Mouse (Mus musculus): Measurements from ENCODE around the gene Rps6kb2.
A peak's percentile ranks its signal among the peaks of the same experiment; 100 is the strongest.

Gene Rps6kb2

DNA sequence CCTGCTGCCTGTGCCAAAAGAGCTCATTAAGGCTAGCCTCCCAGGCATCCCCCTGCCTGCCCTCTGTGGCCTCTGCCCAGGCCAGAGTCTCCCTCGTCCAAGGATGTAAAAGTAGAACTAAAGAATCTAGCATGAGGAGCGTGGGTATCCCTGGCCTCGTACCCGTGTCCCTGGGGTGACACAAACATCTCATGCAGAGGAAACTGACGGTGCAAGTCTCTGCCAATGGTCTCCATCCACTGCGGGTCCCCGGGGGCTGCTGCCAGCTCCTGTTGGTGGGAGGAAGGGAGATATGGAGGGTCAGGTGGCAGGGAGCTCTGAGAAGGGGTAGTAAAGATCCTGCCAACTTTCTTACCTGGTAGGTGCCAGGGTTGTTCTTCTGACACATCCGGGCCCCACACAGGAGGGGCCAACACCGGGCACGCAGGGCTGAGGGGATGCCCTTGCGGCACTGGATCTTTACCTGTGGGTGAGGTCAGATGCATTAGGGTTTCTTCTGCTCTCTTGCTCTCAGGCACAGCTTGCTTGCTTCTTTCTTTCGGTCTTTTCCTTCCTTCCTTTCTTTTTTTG is 26.0 kb upstream of the Rps6kb2 start:
- DNase-seq (ENCODE audit: low spot score) = no peak

DNA sequence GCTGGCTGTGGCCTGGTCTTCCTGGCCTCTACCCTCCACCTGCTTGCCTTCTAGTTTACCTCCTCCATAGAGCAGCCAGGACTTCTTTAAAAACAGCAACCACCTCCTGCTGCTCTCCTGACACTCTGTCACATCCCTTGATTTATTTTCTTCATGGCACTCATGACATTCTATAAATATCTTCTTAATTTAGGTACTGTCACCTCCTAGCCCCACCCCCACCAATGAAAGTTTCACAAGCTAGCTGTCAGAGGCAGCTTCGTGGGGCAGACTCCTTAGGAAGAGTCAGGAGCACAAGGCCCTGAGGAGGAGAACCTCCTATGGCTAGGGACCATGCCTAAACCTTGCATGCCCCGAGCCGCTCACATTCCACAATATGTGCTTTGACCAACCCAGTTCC is 24.1 kb upstream of the Rps6kb2 start:
- no peak for DNase-seq (ENCODE audit: low spot score)

DNA sequence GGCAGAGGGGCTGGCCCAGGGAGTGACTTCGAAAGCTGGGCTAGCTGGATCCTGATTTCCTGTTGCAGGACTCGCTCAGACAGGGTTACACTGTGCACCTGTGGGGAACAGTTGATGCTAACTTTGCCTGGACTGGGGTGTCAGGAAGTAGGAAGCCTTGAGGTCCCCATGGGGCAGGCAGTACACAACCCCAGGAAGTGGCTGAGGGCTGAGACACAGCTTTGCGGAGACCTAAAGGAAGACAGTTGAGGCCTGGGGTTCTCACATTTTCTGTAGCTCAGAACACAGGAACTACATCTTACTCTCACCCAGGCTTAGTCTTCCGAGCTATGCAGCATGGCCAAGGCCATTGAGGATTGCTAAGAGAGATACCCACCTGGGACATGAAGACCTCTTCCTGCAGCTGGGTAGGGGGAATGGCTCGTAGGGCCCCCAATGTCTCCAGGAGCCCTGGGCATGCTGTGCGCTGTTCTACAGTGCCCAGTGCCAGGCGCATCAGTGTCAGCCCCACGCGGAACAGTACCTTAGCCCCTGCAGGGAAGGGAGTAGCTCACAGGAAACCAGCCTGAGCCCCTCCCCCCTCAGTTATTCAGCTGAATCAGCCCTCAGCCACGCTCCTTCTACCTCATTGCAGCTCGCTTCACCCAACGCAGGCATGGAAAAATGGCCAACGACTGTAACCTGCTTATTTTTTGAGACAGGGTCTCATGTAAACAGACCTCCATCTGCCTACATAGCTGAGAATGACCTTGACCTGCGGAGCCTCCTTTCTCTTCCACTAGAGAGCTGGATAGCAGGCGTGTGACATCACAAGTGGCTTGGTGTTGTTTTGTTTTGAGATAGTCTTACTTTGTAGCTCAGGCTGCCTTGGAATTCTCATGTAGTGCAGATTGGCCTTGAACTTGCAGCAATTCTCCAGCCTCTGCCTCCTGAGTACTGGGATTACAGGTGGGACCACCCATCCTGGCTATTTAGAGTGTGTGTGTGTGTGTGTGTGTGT is 22.1 kb upstream of the Rps6kb2 start:
- no peak for DNase-seq (ENCODE audit: low spot score)

DNA sequence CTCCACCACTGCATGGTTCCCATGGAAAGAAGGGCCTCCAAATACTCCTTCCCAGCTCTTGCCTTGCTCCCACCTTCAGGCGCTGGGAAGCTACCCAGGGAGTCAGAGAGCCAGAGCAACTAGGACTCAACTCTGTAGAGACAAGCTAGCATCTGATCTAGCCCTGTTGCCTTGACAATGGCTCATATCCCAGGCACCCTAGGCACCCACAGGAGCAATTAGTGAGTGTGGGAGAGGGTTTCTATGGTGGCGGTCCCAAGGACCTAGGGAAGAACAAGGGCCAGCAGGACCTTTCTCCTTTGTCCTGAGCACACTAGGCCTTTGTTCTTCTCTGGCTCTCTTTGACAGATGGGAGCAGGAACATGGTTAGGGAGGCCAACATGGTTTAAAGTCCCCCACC is 20.5 kb upstream of the Rps6kb2 start:
- no peak for DNase-seq (ENCODE audit: low spot score)

DNA sequence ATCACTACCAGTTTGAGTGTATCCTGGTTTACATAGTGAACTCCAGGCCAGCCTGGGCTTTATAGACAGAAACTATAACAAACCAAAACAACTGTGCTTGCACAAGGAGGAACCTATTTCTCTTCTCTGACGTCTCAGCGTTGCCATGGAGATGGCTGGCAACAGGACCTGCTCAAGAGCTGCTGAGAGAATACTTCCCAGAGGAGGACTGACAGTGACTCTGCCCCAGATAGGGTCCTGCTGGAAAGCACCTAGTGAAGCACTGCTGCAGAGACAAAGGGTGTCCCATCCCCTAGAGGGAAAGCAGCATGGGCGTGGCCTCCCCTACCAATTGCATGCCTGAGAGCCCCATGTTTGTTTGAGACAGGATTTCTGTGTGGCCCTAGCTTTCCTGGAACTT is 18.7 kb upstream of the Rps6kb2 start:
- DNase-seq (ENCODE audit: low spot score) = no peak

DNA sequence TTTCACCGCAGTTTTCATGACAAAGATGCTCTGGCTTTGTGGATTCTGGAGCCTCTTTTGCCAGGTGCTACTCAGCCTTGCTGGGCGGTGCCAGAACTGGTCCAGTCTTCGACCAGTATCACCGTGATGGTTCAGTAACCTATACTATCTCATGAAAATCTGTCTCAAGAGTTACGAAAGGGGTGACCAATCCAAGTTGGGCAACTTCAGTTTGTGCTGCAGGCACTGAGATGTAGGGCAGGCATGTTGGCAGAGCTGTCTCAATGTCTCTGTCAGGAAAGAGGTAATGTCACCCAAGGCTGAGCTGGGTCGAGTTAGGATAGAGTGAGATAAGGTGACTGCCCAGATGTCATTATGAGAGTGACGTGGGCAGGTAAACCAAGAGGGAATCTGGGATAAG is 17.3 kb upstream of the Rps6kb2 start:
- no peak for DNase-seq (ENCODE audit: low spot score)

DNA sequence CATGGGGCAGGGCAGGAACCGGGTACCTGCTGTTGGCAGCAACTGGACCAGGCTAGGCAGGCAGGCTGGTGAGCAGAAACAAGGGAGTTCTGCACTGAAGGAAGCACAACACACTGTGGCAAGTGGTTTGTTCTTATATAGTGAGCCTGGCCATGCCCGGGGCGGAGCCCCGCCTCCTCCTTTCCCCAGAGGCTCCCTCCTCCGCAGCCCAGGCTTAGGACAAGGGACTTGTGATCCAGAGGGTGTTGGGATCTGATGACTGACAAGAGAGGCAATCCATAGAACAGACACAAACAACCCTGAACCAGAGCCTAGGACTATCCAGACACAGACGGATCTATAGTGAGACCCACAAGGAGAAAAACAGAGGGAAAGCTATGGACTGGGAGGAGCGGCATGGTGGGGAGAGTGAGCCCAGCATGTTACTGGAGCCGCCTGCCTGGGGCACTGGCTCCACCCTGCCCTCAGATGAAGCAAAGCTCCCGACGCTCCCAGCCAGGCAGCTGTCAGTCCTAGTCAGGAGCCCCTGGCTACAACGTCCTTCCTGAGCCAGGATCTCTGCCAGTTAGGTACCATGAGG is 12.3 kb upstream of the Rps6kb2 start, which contains the start of gene Carns1:
TSS of gene Carns1 (minus strand) at position 112 of the 580 bp plus-strand sequence.
- DNase-seq (ENCODE audit: low spot score) = no peak

DNA sequence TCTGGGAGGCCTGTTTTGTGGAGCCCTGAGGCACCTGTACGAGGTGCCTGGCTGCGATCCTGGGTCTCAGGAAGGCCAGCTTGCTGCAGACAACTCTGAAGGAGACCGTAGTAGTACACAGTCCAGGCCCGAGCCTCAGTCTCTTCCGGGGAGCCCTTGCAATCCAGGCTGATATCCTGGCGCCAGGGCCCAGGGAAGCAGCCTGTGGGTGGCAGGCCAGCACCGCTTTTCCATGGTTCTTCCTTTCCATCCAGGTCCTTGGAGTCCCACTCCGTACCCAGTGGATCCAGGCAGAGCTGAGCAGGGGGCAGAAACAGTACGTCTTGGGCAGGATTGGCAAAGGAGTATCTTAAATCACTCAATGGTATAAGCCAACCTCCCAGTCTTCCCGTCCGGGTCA is 9.8 kb upstream of the Rps6kb2 start:
- DNase-seq (ENCODE audit: low spot score) = no peak

DNA sequence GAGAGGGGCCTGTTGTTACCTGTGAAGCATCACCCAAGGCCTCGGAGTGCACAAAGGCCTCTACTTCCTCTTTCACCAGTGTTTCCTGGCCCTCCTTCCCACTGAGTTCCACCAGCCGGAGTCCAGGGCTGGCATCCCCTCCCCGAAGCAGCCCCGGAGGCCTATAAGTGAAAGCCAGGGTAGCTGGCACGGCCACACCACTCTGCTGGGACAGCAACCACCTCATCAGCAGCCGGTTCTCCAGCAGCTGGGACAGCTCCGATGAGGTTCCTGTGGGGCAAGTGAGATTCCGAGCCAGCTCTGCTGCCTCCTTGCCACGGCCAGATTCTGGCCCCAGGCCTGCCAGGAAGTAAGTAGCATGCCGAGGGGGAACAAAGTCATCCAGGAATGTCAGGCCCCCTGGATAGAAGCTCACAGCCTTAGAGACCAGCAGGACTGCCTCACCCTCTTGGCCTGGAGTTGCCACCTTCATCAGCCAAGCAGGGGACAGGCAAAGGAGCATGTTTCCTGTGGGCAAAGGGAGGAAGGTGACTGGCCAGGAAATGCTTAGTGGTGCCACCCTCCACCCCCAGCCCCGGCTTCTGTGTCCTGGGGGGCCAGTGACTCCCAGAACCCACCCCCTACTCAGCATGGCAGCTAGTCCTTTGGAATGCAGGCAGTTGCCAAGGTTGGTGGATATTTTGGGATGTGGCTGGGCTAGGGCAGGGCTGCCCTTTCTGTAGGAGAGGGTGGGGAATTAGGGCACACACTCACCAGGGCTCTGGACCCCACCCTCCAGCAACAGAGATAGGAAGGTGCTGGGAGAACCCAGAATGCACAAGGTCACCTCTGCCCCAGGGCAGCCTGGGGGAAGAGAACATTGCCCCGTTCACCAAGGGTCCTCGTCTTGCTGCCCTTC is 8.5 kb upstream of the Rps6kb2 start:
- no peak for DNase-seq (ENCODE audit: low spot score)

DNA sequence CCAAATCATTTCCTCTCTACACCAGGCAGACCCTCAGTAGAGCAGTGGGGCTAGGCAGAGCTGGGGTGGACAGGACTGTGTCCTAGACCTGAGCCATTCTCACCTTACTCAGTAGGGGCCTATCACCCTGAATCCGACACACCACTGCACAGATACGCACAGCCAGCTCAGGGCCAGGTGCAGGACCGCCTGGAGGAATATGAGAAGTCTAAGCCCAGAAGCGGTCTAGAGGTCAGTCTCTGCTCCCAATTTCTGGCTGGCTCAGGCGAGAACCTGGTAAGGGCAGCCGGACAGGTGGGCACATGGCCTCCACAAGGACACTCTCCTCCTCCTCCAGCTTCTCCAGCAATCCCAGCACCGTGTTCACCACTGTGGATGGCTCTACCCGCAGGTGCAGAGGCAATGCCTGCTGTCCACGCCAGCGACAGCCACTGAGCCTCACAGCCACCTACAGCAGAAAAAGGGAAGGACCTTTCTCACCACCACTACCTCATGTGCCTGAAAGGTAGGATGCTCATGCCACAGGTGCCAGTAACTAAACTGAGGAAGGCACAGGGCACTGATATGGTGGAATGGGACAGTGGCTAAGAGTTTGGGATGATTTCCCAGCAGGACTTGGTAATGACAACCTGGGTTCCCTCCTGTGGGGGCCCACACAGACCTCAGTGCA is 7.7 kb upstream of the Rps6kb2 start:
- no peak for DNase-seq (ENCODE audit: low spot score)

DNA sequence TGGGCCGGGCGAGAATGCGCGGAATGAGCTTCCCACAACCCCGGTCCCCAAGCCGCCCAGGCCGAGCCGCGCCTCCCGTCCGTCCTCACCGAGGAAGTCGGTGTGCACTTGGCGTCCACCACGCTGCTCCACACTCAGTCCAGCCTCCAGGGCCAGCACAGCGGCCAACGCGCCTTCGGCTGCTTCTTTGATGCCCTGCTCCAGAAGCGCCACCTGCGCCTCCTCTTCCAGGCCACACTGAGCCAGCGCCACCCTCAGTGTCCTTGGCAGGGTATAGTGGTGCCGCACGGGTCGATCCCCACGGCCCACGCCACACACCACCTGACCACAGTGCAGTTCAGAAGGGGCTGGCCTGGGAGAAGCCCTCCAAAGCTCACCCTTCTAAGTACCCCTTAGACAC is 6.7 kb upstream of the Rps6kb2 start:
- no peak for DNase-seq (ENCODE audit: low spot score)

DNA sequence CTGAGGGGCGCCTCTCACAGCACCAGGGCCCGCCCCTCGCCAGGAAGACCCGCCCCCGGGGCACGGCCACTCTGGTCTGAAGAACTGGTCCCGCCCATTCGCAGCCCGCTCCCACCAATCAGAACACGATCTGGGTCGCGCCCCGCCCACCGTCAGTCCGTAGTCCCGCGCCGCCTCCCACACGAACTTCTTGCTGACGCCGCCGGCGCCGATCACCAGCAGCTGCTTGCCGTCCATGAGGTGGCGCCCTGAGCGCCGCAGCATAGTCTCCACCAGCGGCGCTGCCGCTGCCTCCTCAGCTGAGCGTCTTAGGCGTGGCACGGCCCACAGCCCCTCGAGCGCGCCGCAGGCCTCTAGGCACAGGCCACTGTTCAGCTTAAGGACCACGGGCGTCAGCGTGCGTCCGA is 6.2 kb upstream of the Rps6kb2 start:
- peak; percentile 99 for DNase-seq (ENCODE audit: low spot score)

DNA sequence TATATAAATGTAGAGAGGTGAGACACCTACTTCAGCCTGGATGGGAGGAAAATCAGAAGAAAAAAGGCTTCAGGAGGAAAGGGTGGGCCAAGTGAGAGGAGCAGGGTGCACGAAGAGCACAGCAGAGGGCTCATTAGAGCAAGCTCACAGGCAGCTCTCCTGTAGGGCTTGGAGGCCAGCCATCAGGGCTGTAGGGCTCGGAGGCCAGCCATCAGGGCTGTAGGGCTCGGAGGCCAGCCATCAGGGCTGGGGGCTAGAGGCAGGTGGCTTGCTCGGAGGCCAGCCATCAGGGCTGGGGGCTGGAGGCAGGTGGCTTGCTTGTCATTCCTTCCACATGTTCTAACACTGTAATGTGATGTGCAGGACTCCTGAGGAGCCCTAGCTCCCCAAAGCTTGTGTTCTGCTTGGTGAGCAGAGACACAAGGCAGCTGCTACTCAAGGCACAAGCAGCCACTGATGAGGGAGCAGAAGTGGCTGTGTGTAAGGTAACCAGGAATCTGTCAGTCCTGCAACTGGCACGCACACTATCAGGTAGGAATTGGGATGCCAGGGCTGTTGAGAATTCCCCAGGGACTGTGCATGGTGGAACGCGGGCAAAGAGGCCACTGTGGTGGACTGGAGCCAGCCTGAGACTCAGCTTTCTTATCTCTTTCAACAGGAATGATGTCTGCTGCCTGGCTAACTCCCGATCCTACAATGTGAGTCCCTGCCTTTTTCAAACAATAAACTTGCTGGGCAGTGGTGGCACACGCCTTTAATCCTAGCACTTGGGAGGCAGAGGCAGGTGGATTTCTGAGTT is 3.7 kb upstream of the Rps6kb2 start:
- DNase-seq (ENCODE audit: low spot score) = no peak

DNA sequence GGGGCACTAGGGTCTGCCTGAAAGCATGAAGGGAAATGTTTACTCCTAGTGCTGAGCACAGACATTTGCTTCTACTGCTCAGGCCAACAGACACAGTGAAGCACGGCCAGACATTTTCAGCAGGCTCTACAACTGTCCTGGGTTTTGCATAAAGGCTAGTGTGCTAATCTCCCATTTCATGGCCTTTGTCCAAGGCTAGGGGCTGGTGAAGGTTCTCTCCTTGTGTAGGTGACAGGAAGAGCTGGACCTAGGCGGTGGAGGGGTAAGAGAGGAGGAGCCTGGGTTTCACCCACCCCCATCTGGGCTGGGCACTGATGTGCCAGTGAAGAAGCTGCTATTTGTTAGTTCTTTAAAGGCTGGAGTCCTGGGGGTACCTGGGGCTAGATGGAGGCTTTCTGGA is 1.6 kb upstream of the Rps6kb2 start:
- DNase-seq (ENCODE audit: low spot score) = no peak

DNA sequence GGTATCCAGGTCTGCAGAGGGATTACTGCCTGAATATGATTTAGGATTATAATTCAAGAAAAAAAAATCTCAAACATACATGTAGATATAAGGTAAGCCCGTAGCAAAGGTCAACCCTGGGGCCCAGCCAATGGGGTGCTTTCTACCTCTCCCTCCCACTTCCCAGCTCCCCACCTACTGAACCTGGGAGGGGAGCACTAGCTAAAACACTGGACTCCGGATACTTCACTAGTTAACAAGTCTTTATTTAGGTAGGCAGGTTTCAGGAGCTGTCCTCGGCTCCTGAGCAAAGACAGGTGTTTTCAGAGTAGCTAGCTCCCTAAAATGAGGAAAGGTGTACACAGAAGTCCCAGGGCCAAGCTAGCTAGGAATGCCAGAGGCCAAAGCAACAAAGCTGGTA is 946 bp upstream of the Rps6kb2 start:
- DNase-seq (ENCODE audit: low spot score) = no peak

DNA sequence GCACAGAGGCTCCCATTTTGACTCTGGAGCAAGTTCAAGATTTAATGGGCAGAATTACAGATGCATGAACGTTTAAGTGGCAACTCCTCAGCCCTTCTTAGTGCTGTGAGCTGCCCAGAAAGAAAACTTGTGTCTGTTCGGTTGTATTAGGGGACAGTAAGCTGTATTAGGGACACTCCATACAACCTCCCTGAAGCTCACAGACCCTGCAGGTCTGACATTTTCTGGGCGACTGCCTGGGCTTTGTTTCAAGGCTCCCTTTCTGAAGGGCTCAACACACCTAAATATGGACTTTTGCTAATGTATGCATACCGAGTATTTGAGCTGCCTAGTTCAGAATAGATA is 361 bp upstream of the Rps6kb2 start:
- no peak for DNase-seq (ENCODE audit: low spot score)

DNA sequence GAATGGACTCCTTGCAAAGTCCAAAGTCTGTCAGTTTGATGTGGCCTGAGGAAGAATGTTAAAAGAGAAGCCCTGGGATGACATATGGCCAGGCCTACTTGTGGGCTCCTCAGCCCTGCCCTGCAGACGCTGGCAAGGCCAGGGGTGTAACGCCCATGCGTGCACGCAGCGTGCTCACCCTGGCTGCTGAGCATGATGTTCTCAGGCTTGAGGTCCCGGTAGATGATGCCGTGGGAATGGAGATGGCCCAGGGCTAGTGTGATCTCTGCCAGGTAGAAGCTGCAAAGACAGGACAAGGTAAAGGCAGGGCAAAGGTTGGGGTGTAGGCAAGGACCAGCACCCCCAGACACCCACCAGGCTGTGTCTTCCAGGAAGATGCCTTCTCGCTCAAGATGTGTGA is 4.1 kb downstream of the Rps6kb2 start:
- no peak for DNase-seq (ENCODE audit: low spot score)

DNA sequence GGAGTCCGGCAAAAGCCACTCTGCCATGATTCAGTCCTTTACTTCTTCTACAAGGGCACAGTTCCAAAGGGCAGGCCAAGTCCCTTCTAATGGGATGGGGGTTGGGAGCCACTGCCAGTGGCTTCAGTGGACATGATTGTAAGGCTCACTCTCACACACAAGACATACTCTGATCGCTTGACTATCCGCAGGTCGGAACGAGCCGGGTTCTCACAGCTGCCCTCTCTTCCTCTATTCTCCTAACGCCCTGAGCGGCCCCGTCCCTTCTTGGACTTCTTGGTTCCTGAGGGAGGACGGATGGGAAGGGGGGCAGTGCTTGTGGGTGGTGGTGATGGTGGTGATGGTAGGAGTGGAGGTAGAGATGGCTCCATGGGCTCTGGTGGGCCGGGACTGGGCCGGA is 6.4 kb downstream of the Rps6kb2 start:
- no peak for DNase-seq (ENCODE audit: low spot score)

DNA sequence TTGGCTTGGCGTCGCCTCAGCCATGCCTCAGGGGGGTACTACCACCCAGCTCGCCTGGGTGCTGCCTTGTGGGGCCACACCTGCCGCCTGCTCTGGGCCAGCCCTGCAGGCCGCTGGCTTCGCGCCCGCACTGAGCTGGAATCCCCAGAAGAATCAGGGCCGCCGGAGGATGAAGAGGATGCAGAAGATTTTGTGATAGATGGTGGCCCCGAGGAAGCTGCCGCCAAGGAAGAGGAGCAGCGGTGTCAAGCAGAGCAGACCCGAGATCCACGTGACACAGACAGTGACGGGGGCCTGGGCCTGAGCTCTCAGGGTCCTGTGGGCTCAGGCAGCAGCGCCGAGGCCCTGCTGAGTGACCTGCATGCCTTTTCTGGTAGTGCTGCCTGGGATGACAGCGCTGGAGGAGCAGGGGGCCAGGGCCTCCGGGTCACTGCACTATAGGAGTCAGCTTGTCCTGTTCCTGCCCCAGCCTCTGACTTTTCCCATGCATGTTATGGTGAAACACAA is 7.0 kb downstream of the Rps6kb2 start:
- DNase-seq (ENCODE audit: low spot score) = no peak

DNA sequence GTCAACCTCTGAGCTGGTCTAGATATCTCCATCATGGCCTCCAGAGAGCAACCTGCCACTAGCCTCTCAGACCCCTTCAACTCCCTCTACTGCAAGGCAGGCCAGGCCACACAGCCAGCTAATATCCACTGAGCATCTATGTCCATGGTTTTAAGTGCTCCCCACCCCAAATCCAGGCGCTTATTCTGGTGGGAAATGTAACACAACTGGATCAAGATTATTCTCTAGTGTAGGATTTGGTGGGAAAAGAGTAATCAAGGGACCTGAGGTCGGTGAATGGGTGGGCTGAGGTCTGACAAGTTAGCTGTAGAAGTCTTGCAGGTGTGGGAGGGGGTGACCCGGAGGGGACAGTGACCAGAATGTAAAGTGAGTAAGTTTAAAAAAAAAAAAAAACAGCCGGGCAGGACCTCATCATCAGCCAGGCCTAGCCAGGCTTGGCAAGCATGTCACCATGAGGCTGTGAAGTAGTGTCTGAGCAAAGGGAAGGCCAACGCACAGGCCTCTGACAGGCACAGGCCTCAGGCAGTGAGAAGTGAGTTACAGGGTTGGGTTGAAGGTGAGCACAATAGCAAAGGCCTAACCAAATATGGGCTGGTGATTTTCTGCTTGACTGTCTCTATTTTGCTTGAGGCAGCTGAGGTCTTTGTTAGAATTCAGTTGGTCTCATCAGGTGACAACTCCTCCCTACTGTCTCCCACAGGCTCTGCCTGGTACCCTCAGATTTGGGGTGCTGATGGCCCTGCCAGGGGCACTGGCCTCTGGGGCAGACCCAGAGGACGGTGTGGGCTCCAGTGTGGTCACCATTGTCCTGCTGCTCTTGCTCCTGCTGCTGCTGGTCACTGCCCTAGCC is 7.7 kb downstream of the Rps6kb2 start:
- DNase-seq (ENCODE audit: low spot score) = no peak

Data from testis, postnatal 14 days (tissue).